Mouse (Mus musculus) neural tube, embryonic 14.5 days (tissue): ENCODE measurements around the gene Ptbp1. TPM values are rescaled to one million over a fixed set of nuclear protein-coding genes. Genes with fewer than 3 reads are reported as not detected.

Experiments
- ATAC-seq: fragments of 200-750 bp; cut with Nextera tagmentation; 2 replicates; pipeline ENCODE4 v1.8.0; 2017; ENCODE audit warnings: low read depth, mild to moderate bottlenecking, moderate TSS enrichment, moderate library complexity
- H3K27ac ChIP-seq: fragments of 300-500 bp; sonication (generic); 2 replicates; pipeline ENCODE4 v1.5.1; 2014; ENCODE audit warnings: low read depth, mild to moderate bottlenecking, control low read depth, low read length, moderate library complexity, mixed read lengths
- H3K27me3 ChIP-seq: fragments of 300-500 bp; sonication (generic); 2 replicates; pipeline ENCODE4 v1.6.1; 2014; ENCODE audit warnings: low read length; ENCODE audit not compliant: control insufficient read depth, insufficient read depth
- H3K36me3 ChIP-seq: fragments of 300-500 bp; sonication (generic); 2 replicates; pipeline ENCODE4 v1.6.1; 2014; ENCODE audit warnings: low read length, mixed read lengths; ENCODE audit not compliant: control insufficient read depth, insufficient read depth
- H3K4me1 ChIP-seq: fragments of 300-500 bp; sonication (generic); 2 replicates; pipeline ENCODE4 v1.6.1; 2014; ENCODE audit warnings: low read length; ENCODE audit not compliant: control insufficient read depth, insufficient read depth
- H3K4me2 ChIP-seq: fragments of 300-500 bp; sonication (generic); 2 replicates; pipeline ENCODE4 v1.6.1; 2014; ENCODE audit warnings: mild to moderate bottlenecking, low read depth, low read length, control low read depth
- H3K4me3 ChIP-seq: fragments of 300-500 bp; sonication (generic); 2 replicates; pipeline ENCODE4 v1.5.1; 2014; ENCODE audit warnings: low read depth, low read length, control low read depth, mixed read lengths
- H3K9ac ChIP-seq: fragments of 300-500 bp; sonication (generic); replicated peaks from 2 replicates; pipeline ENCODE4 v1.6.1; 2014; ENCODE audit warnings: low read depth, mild to moderate bottlenecking, control low read depth, low read length, mixed read lengths
- H3K9me3 ChIP-seq: fragments of 300-500 bp; sonication (generic); 2 replicates; pipeline ENCODE4 v1.6.1; 2016; ENCODE audit warnings: low read length; ENCODE audit not compliant: control insufficient read depth
- WGBS: fragments of 180-500 bp; shearing (Covaris S2); extraction: QIAGEN DNeasy Blood & Tissue Kit; methylation state at CpG from one replicate; pipeline ENCODE4 v1.1.7; 2014; 5-methylcytosine and 5-hydroxymethylcytosine counted together
- polyA plus RNA-seq: library from polyadenylated mRNA; unstranded; fragments of >200 nt; fragmentation: Nextera tagmentation; extraction: Ambion mirVana; gene quantifications from 2 replicates; pipeline ENCODE4 v1.2.1, GENCODE M21; 2014

The Ptbp1 gene
- polyA plus RNA-seq, 1 experiment from 2014 or later = 36.9 TPM

- ATAC-seq = no peak
- Histone ChIP-seq H3K4me3 (no peak overlapping the region), H3K9ac (0 out of 2 replicates have a peak overlapping the region, but pooled peaks have one; percentile 3), H3K27me3 (no peaks in the 10 kb centered on the region), H3K4me1 (0 out of 2 replicates have a peak, but pooled peaks cover 9% of the 10 kb centered on the region), H3K9me3 (no peaks in the 10 kb centered on the region), H3K4me2 (no peak overlapping the region), H3K27ac (no peak overlapping the region), H3K36me3 (peaks cover 56% of the 10 kb centered on the region)
- 77% methylated on average over 19 of the region's 19 CpGs for WGBS
These were observed 11.6 kb downstream of the Ptbp1 start for GRCm38 (mm10) chr10:79865801-79866295.

- H3K4me3 ChIP-seq = no peak overlapping the region
- no peak for ATAC-seq
- no peak overlapping the region for H3K9ac ChIP-seq
- 82% methylated on average over 11 of the region's 11 CpGs for WGBS
- peaks cover 12% of the 10 kb centered on the region for H3K4me1 ChIP-seq
- no peaks in the 10 kb centered on the region for H3K9me3 ChIP-seq
- no peak overlapping the region for H3K4me2 ChIP-seq
- H3K27ac ChIP-seq = no peak overlapping the region
- peaks cover 52% of the 10 kb centered on the region for H3K36me3 ChIP-seq
- no peaks in the 10 kb centered on the region for H3K27me3 ChIP-seq
These were observed 12.4 kb downstream of the Ptbp1 start for GRCm38 (mm10) chr10:79866601-79867000.

GRCm38 (mm10) chr10:79871845-79872244 lies 17.6 kb downstream of the Ptbp1 start:
- Histone ChIP-seq H3K4me3 (peak overlapping the region; percentile 66; the same call in 1 of the 2 replicates), H3K9me3 (no peaks in the 10 kb centered on the region), H3K4me1 (peaks cover 24% of the 10 kb centered on the region), H3K9ac (no peak overlapping the region), H3K36me3 (peaks cover 13% of the 10 kb centered on the region), H3K27ac (no peak overlapping the region), H3K4me2 (peak overlapping the region; percentile 85), H3K27me3 (no peaks in the 10 kb centered on the region)
- WGBS = 91% methylated on average over 8 of the region's 8 CpGs
- no peak for ATAC-seq

GRCm38 (mm10) chr10:79872862-79873261 lies 18.6 kb downstream of the Ptbp1 start:
- no peaks in the 10 kb centered on the region for H3K27me3 ChIP-seq
- no peaks in the 10 kb centered on the region for H3K9me3 ChIP-seq
- peak overlapping the region; percentile 66 for H3K4me3 ChIP-seq
- H3K4me2 ChIP-seq = peak overlapping the region; percentile 85
- 42% methylated on average over 3 of the region's 3 CpGs for WGBS
- no peak for ATAC-seq
- H3K27ac ChIP-seq = peak overlapping the region; percentile 89; the same call in 1 of the 2 replicates
- peaks cover 7% of the 10 kb centered on the region for H3K36me3 ChIP-seq
- peaks cover 24% of the 10 kb centered on the region for H3K4me1 ChIP-seq
- peak overlapping the region; percentile 90 for H3K9ac ChIP-seq

GRCm38 (mm10) chr10:79873313-79873712 lies 19.1 kb downstream of the Ptbp1 start:
- peak overlapping the region; percentile 89 for H3K27ac ChIP-seq
- H3K4me1 ChIP-seq = peaks cover 24% of the 10 kb centered on the region
- H3K4me2 ChIP-seq = peak overlapping the region; percentile 85
- H3K27me3 ChIP-seq = no peaks in the 10 kb centered on the region
- no peaks in the 10 kb centered on the region for H3K9me3 ChIP-seq
- H3K9ac ChIP-seq = peak overlapping the region; percentile 90
- peaks cover 7% of the 10 kb centered on the region for H3K36me3 ChIP-seq
- H3K4me3 ChIP-seq = peak overlapping the region; percentile 66
- ATAC-seq = no peak
- WGBS = 3% methylated on average over 6 of the region's 6 CpGs

- WGBS = under 1% methylated on average over 19 of the region's 26 CpGs
- peaks cover 7% of the 10 kb centered on the region for H3K36me3 ChIP-seq
- H3K4me1 ChIP-seq = peaks cover 24% of the 10 kb centered on the region
- no peaks in the 10 kb centered on the region for H3K27me3 ChIP-seq
- peak overlapping the region; percentile 85 for H3K4me2 ChIP-seq
- peak overlapping the region; percentile 89 for H3K27ac ChIP-seq
- H3K9ac ChIP-seq = peak overlapping the region; percentile 90
- peak; percentile 8; the same call in 1 of the 2 replicates for ATAC-seq
- H3K9me3 ChIP-seq = no peaks in the 10 kb centered on the region
- peak overlapping the region; percentile 66 for H3K4me3 ChIP-seq
These were observed 19.6 kb downstream of the Ptbp1 start for GRCm38 (mm10) chr10:79873715-79874289.

- H3K9me3 ChIP-seq = no peaks in the 10 kb centered on the region
- peak within 1 kb of the TSS; percentile 89 for H3K27ac ChIP-seq
- H3K36me3 ChIP-seq = peaks cover 7% of the 10 kb centered on the region
- H3K4me3 ChIP-seq = peak within 1 kb of the TSS; percentile 66
- peak within 1 kb of the TSS; percentile 90 for H3K9ac ChIP-seq
- H3K4me2 ChIP-seq = peak within 1 kb of the TSS; percentile 85
- WGBS = 0% methylated on average over 26 of the region's 57 CpGs
- peak; percentile 93 for ATAC-seq
- no peaks in the 10 kb centered on the region for H3K27me3 ChIP-seq
- peaks cover 24% of the 10 kb centered on the region for H3K4me1 ChIP-seq
These were observed 20.1 kb downstream of the Ptbp1 start, which contains the start of the genes Prtn3 and Plppr3 for GRCm38 (mm10) chr10:79874290-79874862. Gene Prtn3 (plus strand): TSS chr10:79874476. Gene Plppr3 (minus strand): TSS chr10:79874634.

GRCm38 (mm10) chr10:79877174-79877573 lies 22.9 kb downstream of the Ptbp1 start:
- H3K4me2 ChIP-seq = no peak overlapping the region
- no peak overlapping the region for H3K4me3 ChIP-seq
- no peak for ATAC-seq
- no peak overlapping the region for H3K9ac ChIP-seq
- no peaks in the 10 kb centered on the region for H3K27me3 ChIP-seq
- H3K4me1 ChIP-seq = peaks cover 10% of the 10 kb centered on the region; the same call in 1 of the 2 replicates
- no peaks in the 10 kb centered on the region for H3K9me3 ChIP-seq
- H3K36me3 ChIP-seq = no peaks in the 10 kb centered on the region
- 71% methylated on average over 1 of the region's 1 CpGs for WGBS
- no peak overlapping the region for H3K27ac ChIP-seq

GRCm38 (mm10) chr10:79877757-79878156 lies 23.5 kb downstream of the Ptbp1 start:
- ATAC-seq = no peak
- Histone ChIP-seq H3K4me1 (peaks cover 7% of the 10 kb centered on the region; the same call in 1 of the 2 replicates), H3K9ac (no peak overlapping the region), H3K36me3 (no peaks in the 10 kb centered on the region), H3K27ac (no peak overlapping the region), H3K4me2 (no peak overlapping the region), H3K27me3 (no peaks in the 10 kb centered on the region), H3K9me3 (no peaks in the 10 kb centered on the region), H3K4me3 (no peak overlapping the region)
- whole genome bisulfite sequencing = 50% methylated on average over 12 of the region's 12 CpGs
